Comparison of ENCODE assay signal across 33 mouse cellular contexts in genomic region chr2:144727136-144727535, GRCm38 (mm10).
"Had no signal": no experiment of that assay in that cellular context is flagged by ENCODE, and none has a peak within 500 bp of the region (broad histone marks: within the 10 kb centered on the region; RNA-seq: fewer than 3 reads in every experiment).

No protein-coding gene starts in this region.

- H3K9ac ChIP-seq: heart, embryonic 12.5 days; heart, embryonic 13.5 days; heart, embryonic 15.5 days; hindbrain, embryonic 12.5 days; hindbrain, embryonic 13.5 days; hindbrain, embryonic 14.5 days; hindbrain, embryonic 15.5 days; intestine, embryonic 15.5 days; kidney, embryonic 15.5 days had no signal

- H3K4me3 ChIP-seq: heart, embryonic 10.5 days; heart, embryonic 12.5 days; heart, embryonic 13.5 days; heart, embryonic 15.5 days; hindbrain, embryonic 10.5 days; hindbrain, embryonic 12.5 days; hindbrain, embryonic 13.5 days; hindbrain, embryonic 15.5 days; intestine, embryonic 15.5 days; kidney, embryonic 15.5 days; layer of hippocampus, adult 2 months had no signal

- DNase-seq: heart, postnatal 10 days; heart, postnatal 14 days; heart, postnatal 36 days; heart, postnatal 4 days; kidney, adult 11 months; kidney, adult 18-20 months; kidney, adult 2 months; kidney, adult 8-10 months; kidney, adult 9 months; kidney, postnatal 10 days; kidney, postnatal 14 days; kidney, postnatal 25 days; kidney, postnatal 36 days; kidney, postnatal 4 days; layer of hippocampus, postnatal 36 days had no signal

- H3K27me3 ChIP-seq: heart, embryonic 12.5 days; heart, embryonic 13.5 days; heart, embryonic 15.5 days; hindbrain, embryonic 12.5 days; hindbrain, embryonic 13.5 days; hindbrain, embryonic 15.5 days; intestine, embryonic 15.5 days; kidney, embryonic 15.5 days had no signal

- H3K9me3 ChIP-seq: heart, embryonic 10.5 days; heart, embryonic 12.5 days; heart, embryonic 13.5 days; heart, embryonic 15.5 days; hindbrain, embryonic 10.5 days; hindbrain, embryonic 12.5 days; hindbrain, embryonic 13.5 days; hindbrain, embryonic 15.5 days; intestine, embryonic 15.5 days; kidney, embryonic 15.5 days had no signal

- H3K4me1 ChIP-seq: heart, embryonic 12.5 days; heart, embryonic 13.5 days; heart, embryonic 15.5 days; hindbrain, embryonic 12.5 days; hindbrain, embryonic 13.5 days; hindbrain, embryonic 15.5 days; intestine, embryonic 15.5 days; kidney, embryonic 15.5 days had no signal

- ATAC-seq: hindbrain, embryonic 16.5 days; hindbrain, postnatal 0 days; inflammation-experienced regulatory T-cells, adult 6 months; intestine, embryonic 15.5 days; intestine, embryonic 16.5 days; intestine, postnatal 0 days had no signal

- H3K27ac ChIP-seq: heart, embryonic 10.5 days; heart, embryonic 13.5 days; heart, embryonic 15.5 days; hindbrain, embryonic 10.5 days; hindbrain, embryonic 12.5 days; hindbrain, embryonic 13.5 days; hindbrain, embryonic 14.5 days; hindbrain, embryonic 15.5 days; hindbrain, postnatal 0 days; intestine, embryonic 15.5 days; kidney, embryonic 15.5 days; kidney, postnatal 0 days; layer of hippocampus, adult 2 months had no signal

- H3K36me3 ChIP-seq: heart, embryonic 10.5 days; heart, embryonic 12.5 days; heart, embryonic 13.5 days; heart, embryonic 15.5 days; hindbrain, embryonic 10.5 days; hindbrain, embryonic 12.5 days; hindbrain, embryonic 13.5 days; hindbrain, embryonic 15.5 days; intestine, embryonic 15.5 days; kidney, embryonic 15.5 days had no signal

- H3K4me2 ChIP-seq: heart, embryonic 12.5 days; heart, embryonic 13.5 days; heart, embryonic 15.5 days; hindbrain, embryonic 12.5 days; hindbrain, embryonic 13.5 days; hindbrain, embryonic 14.5 days; hindbrain, embryonic 15.5 days; intestine, embryonic 15.5 days; kidney, embryonic 15.5 days had no signal
